Mouse (Mus musculus) brain, adult 2 months (tissue): ENCODE results near the gene Atp4a.
"Not testable (repeated sequence)": the region's sequence is repeated elsewhere in the genome, so short reads cannot be mapped to it uniquely, and the experiment has no call there.

Source experiments
- DNase-seq: peaks from one replicate; pipeline ENCODE4 v3.0.0; 2011; ENCODE audit warnings: low read depth, low spot score

Atp4a gene

DNA sequence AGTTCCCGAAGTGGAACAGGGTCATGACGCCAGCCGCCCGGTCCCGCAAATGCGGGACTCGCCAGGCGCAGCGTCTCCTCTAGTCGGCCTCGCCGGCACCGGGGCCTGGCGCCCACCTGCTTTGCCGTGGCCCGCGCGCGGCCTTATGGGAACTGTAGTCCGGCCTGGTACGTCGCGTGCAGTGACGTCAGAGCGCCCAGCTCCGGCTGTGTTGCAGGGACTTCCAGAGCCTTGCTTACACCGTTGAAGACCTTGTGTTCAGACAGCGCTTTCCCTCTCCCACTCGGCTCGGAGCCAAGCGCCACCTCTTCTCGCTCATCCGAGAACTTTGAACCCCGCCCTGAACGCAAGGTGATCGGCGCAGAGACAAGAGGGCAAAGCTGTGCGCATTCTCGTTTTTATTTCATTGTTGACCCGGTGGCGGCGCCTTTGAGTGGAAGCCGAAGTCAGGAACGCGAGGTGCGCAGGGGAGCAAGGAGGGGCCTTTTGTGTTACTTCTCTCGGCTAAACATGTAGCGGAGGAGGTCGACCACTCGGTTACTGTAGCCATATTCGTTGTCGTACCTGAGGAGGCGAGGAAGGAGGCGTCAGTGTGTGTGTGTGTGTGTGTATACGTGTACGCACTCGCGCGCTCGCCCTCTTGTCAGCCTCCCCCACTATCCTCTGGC lies 17.5 kb downstream of the Atp4a start, which contains the start of gene Tmem147:
Gene Tmem147, minus strand, starts transcription at position 145 of the 668 bp plus-strand sequence.
- peak; percentile 98 for DNase-seq

DNA sequence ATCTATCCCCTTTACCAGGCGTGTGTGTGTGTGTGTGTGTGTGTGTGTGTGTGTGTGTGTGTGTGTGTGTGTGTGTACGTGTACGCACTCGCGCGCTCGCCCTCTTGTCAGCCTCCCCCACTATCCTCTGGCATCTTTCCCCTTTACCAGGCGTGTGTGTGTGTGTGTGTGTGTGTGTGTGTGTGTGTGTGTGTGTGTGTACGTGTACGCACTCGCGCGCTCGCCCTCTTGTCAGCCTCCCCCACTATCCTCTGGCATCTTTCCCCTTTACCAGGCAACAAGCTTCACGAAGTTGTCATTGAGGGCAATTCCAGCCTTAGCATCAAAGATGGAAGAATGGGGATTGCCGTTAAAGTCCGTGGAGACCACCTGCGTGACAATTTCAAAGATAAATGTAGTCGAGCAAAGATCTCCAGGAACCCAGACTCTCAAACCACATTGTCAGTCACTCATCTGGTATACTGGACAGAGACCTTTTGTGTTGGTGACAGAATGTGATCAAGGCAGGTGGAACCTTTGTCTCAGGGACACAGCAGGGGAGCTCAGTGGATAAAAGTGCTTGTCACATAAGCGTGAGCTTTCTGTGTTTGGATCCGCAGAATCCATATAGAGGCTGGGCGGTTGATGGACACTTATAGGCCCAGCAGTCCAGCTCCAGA lies 18.2 kb downstream of the Atp4a start:
- peak; percentile 32 for DNase-seq

DNA sequence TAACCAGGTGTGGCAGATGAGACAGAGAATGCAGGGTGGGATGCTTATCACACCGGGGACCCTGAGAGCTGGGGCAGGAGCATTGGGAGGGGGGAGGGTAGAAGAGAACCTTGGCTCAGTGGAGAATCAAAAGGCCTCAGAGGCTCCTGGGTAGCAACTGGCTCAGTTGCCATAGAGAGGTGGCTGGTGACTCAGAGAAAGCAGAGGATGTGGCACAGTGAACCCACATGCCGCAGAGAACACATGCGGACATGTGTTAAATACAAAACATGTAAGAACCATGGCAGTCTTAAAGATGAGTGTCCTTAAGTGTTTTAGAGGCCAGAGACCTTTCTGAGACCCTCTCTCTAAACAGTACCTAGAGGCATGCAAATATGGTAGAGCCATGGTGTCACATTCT lies 24.2 kb downstream of the Atp4a start:
- peak; percentile 62 for DNase-seq

DNA sequence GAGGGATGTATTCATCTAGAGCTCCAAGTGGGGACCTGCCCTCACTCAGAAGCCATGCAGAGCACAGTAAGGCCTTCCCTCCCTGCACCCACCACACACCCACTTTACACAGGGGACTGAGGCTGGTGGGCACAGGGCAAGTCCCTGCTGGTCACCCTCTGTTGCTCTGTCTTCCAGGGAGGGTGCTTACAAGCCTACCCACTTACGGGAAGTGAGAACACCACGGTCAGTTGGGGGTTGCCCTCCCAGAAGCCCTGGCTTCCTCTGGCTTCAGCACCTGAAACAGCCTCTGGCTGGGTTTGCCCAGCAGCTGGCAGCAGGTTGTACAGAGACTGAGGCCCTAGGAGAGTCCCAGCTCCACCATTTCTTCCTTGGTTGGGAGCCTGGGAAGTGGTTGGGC lies 30.6 kb downstream of the Atp4a start:
- DNase-seq = not testable (repeated sequence)

DNA sequence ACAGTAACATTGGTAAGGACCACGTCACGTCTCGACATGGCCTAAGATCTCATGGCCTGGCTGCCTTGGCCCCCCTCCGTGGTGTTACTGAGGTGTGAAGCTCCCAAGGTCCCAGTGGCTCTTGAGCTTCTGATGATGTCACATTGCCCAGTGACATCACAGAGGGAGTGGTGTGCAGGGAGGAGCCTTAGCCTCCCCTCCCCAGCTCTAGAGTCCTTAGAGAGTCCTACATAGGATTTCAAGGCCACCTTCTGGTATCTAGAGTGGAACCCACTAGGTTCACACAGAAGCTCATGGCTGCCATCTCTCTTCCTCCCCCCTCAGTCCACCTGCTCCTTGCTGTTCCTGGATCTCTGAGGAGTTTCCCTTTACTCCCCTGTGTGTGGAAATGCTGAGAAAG lies 31.6 kb downstream of the Atp4a start, which contains the start of gene Gapdhs:
Gene Gapdhs, minus strand, starts transcription at position 65 of the 400 bp plus-strand sequence.
- not testable (repeated sequence) for DNase-seq

DNA sequence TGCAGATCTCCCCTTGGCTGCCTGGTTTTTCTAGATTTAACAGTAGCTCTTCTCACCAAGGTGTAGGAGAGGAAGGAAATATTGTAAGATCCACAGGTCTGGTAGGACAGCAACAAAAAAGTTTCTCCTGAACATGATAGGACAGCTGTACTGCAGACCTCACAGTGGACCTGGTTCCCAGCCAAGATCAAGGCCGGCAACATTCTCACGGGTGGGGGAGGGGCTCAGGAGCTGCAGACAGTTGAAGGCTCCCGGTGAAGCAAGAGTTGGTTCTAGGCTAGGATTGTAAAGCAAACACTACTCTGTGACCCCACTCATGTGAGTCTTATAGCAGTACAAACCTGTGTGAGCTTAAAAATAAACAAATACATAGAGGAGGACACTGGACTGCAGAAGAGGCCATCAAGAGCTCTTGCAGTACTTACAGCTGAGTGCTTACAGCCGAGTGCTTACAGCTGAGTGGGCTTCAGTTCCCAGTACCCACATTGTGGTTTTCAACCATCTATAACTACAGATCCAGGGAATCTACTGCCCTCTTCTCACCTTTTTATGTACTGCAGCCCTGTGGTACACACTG lies 32.1 kb downstream of the Atp4a start:
- DNase-seq = no peak

DNA sequence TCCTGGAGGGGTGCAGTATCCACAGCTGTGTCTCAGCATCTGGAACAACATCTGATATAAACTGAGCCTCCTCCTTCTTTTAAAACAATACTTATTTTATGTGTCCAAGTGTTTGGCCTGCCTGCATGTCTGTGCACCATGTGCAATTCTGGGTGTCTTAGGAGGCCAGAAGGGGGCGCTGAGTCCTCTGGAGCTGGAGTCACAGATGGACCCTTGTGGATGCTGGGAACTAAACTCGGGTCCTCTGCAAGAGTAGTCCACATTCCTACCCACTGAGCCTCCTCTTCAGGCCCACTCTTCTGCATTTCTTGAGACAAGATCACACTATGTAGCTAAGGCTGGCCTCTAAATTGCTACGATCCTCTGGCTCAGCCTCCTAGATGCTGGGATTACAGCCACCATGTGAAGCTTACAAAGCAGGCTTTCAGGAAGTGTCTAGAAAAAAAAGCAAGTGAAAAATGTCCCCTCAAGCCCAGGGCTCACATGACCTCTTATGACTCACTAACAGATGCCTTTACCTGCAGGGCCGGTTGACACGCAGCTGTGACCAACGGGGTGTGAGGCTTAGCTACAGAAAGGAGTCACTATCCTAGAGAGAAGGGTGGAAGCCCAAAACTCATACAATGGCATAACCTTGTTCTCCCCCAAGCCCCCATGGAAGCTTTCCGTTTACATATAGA lies 35.7 kb downstream of the Atp4a start:
- no peak for DNase-seq

DNA sequence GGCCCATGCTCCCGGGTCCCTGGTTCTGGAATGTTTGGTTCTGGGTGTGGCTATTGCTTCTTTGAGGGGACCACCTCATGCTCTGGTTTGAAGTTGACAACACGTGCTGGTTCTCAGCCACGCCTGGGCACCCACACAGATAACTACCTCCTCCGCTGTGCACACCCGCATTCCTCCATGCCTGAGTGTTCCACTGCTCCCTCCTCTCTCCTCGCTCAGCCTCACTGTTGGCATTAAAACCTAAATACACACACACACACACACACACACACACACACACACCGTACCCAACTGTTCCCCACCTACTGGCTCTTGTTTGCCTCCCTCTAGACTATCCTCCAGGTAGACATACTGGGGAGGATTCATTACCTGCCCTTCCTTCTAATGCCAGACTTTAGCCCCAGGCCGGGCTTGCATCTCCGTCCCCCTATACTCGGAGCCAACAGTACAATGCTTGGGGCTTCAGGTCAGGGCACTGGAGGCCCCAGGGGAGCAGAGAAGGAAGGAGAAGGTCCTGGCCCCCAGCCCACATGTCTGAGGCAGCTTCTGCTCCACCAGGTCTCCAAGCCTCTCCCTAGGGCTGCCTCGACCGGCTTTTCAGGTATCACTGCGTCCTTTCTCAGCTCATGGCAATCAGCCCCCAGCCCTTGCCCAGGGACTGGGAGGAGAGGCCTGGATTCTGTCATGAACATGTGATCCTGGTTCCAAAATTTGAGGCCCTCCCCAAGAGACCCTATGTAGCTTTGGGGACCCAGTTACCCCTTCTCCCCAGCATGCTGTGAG lies 38.0 kb downstream of the Atp4a start:
- peak; percentile 34 for DNase-seq

DNA sequence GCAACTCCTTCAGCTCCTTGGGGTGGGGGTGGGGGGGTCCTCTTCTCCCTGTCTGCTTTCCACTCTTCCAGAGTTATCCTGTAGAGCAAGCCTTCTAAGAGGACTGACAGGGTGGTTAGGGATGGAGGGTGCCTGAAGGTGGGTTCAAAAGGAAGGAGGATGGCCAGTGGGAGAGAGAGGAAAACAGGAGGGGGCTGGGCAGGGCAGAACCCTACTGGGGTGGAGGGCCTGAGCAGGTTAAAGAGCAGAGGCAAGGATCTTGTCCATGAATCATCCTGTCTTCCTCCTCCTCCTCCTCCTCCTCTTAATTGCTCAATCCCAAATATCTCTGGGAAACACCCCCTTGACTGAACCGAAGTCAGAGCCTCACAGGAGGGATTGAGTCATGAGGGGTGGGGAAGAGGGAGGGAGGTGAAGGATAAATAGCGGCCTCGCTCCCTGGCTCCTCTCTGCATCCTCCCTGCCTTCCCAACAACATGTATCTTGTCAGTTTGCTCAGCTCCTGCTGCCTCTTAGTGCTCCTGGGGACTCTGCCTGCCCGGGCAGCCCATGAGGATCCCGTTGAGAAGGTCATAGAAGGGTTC lies 39.2 kb downstream of the Atp4a start, which contains the start of gene Sbsn:
Gene Sbsn, plus strand, starts transcription at position 386 of the 584 bp plus-strand sequence.
- peak; percentile 79 for DNase-seq

DNA sequence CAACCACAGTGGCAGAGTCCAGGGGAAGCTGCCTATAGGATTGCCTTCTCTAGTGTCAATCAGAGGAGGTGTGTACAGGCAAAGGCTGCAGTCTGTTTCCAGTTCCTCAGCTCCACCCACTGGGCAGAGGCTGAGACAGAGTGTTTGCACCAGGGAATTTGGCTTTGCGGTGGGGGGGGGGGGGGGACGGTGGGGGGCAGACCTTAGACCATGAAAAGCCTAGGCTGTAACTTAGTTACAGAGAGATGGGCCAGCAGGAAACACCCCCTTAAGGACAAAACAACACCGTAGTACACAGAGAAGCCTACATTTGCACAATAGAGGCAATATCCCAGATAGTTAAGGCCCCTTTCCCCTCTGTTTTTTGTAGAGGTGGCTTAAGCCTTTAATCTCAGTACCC lies 45.0 kb downstream of the Atp4a start:
- no peak for DNase-seq

DNA sequence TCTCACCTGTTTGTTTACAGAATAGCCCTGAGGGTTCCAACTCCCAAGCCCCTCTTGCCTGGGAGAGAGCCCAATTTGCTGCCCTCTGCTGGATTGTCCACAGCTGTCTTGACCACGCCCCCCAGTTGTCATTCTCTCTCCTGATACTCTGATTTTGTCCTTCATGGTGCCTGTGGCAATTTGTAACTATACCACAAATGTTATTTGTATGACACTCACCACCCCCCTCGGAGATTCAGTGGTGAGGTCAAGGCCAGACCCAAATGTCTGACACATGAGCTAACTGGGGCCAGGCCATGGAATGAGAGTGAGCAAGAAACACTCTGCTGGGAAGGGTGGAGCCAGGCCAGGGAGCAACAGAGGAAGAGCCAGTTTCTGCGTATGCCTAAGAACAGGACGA lies 46.8 kb downstream of the Atp4a start:
- peak; percentile 18 for DNase-seq

DNA sequence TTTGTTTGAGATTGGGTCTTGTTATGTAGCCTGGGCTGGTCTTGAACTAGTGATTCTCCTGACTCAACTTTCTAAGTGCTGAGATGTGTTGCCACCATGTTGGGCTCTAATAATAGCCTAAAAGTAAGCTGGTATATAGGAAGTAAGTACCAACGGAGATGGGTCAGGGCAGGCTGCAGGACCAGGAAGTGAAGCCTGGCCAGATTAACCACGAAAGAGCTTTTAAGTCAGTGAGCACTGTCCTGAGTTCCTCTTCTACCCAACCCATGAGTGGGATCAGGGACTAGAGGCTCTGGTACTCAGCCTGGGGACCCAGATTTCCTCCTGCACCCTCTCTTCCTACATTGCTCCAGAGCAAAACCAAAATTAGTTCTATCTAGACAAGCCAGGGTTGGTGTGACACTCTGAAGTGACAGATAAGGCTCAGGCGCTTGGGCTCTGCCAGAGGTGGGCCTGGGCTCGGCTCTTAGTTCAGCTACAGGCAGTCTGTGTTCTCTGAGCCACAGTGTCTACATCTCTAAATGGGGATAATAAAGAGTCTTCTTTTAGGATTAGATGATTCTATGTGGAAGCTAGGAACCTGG lies 49.9 kb downstream of the Atp4a start:
- DNase-seq = no peak

DNA sequence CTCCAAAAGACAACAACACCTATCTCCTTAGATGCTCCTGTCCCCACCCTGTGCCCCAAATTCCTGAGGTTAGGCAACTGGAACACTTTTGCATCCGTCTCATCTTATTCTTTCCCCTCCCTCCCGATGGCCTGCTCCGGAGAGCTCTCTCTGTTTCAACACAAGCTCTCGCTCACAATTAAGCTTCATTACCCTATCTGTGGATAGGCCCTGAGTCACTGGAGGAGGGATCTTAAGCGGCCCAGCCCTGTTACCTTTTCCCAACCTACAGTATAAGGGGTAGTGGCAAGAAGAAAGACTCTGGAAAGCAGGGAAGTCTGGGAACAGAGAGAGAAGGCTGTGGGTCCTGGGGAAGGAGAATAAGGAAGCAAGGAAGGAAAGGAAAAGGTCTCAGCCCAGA lies 51.4 kb downstream of the Atp4a start, which contains the start of gene Dmkn:
Gene Dmkn, plus strand, starts transcription at position 301 of the 400 bp plus-strand sequence.
- DNase-seq = no peak

DNA sequence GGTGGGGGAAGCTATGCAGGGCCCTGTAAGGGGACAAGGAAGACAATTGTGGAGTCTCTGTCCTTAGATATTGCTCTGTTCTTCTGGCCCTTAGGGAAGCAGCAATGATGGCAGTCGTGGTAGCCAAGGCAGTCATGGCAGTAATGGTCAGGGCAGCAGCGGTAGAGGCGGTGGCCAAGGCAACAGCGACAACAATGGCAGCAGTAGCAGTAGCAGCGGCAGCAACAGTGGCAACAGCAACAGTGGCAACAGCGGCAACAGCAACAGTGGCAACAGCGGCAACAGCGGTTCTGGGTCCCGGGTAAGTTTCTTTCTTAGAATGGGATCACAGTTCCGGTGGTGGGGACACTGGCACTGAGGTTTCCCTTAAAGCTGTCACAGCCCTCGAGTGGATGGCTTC lies 53.2 kb downstream of the Atp4a start:
- no peak for DNase-seq

DNA sequence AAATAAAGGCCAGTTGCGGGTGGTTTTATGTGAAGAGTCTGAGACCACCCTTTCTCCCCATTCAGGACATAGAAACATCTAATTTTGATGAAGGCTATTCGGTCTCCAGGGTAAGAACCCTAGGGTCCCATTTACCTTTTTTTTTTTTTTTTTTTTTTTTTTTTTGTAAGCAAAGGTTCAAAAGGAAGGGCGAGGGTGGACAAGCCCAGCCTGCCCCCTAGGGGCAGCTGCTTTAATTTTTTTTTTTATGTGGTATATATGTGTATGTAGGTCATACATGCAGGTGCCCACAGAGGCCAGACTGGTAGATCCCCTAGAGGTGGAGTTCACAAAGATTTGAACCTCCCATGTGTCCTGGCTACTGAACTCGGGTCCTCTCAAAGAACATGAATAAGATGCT lies 54.4 kb downstream of the Atp4a start:
- no peak for DNase-seq

DNA sequence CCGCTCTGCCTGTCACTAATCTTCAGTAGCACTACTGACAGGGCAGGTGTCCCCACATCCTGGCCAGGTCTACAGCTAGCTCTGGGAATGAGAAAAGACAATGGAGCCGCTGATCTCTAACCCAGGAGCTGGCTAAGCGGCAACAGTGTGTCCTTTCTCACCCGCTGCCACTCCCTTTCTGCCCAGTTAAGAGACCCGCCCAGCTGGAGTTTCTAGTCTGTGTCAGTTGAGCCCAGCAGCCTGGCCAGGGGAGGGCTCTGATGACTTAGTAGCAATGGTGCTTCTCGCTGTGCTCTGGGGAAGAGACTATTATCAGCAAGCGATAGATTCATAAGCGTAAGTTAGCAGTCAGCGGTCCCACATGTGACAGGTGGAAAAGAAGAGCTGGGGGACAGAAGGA lies 57.2 kb downstream of the Atp4a start:
- no peak for DNase-seq
